27 mouse cellular contexts compared by ENCODE assay signal in the genomic region with DNA sequence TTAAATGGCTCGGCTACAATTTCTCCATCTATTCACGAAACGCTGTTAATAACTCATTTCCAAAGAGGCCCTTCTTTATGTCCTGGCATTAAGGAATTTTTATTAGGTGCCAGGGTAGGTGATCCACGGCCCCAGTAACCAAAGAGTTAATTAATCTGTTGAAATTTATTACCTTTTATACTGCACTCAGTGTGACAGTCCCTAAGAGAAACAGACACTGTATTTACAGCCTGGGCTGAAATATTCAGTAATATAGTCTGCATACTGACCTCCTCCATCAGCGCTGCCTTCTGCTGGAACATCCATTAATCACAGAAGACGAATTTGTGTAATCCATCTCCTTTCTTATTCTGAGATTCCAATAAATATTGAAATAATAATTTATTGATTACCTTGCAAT.
"Had no signal": no experiment of that assay in that cellular context is flagged by ENCODE, and none has a peak within 500 bp of the region (broad histone marks: within the 10 kb centered on the region; RNA-seq: fewer than 3 reads in every experiment).

No protein-coding gene starts in this region.

- H3K9ac ChIP-seq: embryonic facial prominence, embryonic 12.5 days; embryonic facial prominence, embryonic 13.5 days; embryonic facial prominence, embryonic 15.5 days; forebrain, embryonic 12.5 days; forebrain, embryonic 13.5 days; forebrain, embryonic 15.5 days; forebrain, postnatal 0 days had no signal

- DNase-seq: cerebellum, adult 18-20 months; cerebellum, adult 2 months; cerebellum, adult 8-10 months; cerebellum, adult 9-10 months; cerebellum, adult 9-11 months; cerebellum, postnatal 10 days; cerebellum, postnatal 14 days; cerebellum, postnatal 25 days; cerebellum, postnatal 36 days; embryo, embryonic 11 days; forebrain, postnatal 0 days; gastrocnemius, adult 2 months; gastrocnemius, postnatal 10 days; gastrocnemius, postnatal 14 days; gastrocnemius, postnatal 25 days; gastrocnemius, postnatal 36 days had no signal

- H3K27me3 ChIP-seq: embryonic facial prominence, embryonic 12.5 days; embryonic facial prominence, embryonic 13.5 days; embryonic facial prominence, embryonic 15.5 days; forebrain, embryonic 12.5 days; forebrain, embryonic 13.5 days; forebrain, embryonic 15.5 days had no signal

- H3K27ac ChIP-seq: embryonic facial prominence, embryonic 10.5 days; embryonic facial prominence, embryonic 12.5 days; embryonic facial prominence, embryonic 13.5 days; embryonic facial prominence, embryonic 15.5 days; forebrain, embryonic 10.5 days; forebrain, embryonic 12.5 days; forebrain, embryonic 13.5 days; forebrain, embryonic 15.5 days; gastrocnemius, adult 2 months had no signal

- H3K4me1 ChIP-seq: embryonic facial prominence, embryonic 12.5 days; embryonic facial prominence, embryonic 13.5 days; embryonic facial prominence, embryonic 15.5 days; forebrain, embryonic 12.5 days; forebrain, embryonic 13.5 days; forebrain, embryonic 15.5 days had no signal

- H3K36me3 ChIP-seq: embryonic facial prominence, embryonic 10.5 days; embryonic facial prominence, embryonic 12.5 days; embryonic facial prominence, embryonic 13.5 days; embryonic facial prominence, embryonic 15.5 days; forebrain, embryonic 10.5 days; forebrain, embryonic 12.5 days; forebrain, embryonic 15.5 days had no signal

- H3K4me3 ChIP-seq: embryonic facial prominence, embryonic 10.5 days; embryonic facial prominence, embryonic 12.5 days; embryonic facial prominence, embryonic 13.5 days; embryonic facial prominence, embryonic 15.5 days; erythroblast, embryonic 14.5 days; forebrain, embryonic 10.5 days; forebrain, embryonic 12.5 days; forebrain, embryonic 13.5 days; forebrain, embryonic 15.5 days; gastrocnemius, adult 2 months had no signal

- ATAC-seq: forebrain, embryonic 13.5 days; forebrain, embryonic 14.5 days; forebrain, embryonic 15.5 days; forebrain, embryonic 16.5 days; forebrain, postnatal 0 days had no signal

- H3K4me2 ChIP-seq: embryonic facial prominence, embryonic 12.5 days; embryonic facial prominence, embryonic 13.5 days; embryonic facial prominence, embryonic 15.5 days; forebrain, embryonic 12.5 days; forebrain, embryonic 13.5 days; forebrain, embryonic 15.5 days had no signal

- H3K9me3 ChIP-seq: embryonic facial prominence, embryonic 10.5 days; embryonic facial prominence, embryonic 12.5 days; embryonic facial prominence, embryonic 13.5 days; embryonic facial prominence, embryonic 15.5 days; forebrain, embryonic 10.5 days; forebrain, embryonic 12.5 days; forebrain, embryonic 13.5 days; forebrain, embryonic 15.5 days had no signal
